Mouse (Mus musculus): ENCODE measurements around the gene Pola1.

DNA sequence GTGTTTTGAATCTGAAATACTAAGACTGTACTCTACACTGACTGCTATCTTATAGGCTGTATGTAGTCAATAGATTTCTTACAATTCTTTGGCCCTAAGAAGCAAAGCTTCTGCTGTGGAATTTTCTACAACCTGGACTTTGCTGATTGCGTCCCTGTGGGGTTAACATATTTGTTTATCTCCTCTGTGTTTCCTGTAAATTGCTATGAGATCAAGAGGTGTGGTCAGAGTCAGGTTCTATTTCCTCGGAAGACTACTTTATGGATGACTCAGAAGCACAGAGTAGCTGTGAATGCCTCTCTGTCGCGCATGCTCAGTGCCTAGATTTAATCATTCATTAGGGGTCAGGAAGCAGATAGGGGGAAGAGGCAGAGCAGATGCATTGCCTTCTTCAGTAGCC lies 32.8 kb upstream of the Pola1 start:
- no peak for TF ChIP-seq CTCF (IDR thresholded peaks at IDR 0.05)
- TF ChIP-seq EP300 (IDR thresholded peaks at IDR 0.05) = no peak
